ENCODE assay signal across 8 mouse cellular contexts in the genomic region with DNA sequence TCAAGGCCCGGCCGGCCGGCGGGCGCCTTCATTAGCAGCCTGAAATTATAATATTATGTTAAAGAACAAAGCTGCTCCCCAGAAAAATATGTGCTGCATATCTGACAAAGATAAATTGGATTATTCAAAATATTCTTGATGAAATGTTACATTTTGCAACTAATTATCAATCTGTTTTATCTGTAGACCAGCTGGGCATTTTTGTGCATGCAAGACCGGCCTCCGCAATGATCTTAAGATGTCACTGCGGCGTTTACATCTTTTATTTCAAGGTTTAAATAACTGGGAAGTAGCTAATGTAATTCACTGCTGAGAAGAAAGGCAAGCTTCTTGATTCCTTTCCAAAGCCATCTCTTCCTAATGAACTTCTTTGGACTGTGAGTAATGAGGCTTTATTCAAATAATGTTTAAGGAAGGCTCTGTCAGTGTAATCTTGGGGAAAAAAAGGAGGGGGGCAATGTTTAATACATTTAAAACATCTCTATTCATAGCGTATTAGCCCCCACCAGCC.
DNase-seq lines count a peak whose midpoint lies in the region; ATAC-seq and TF ChIP-seq lines count a peak whose summit lies in the region.

No protein-coding gene starts in this region.

- no peak for ATAC-seq in heart, embryonic 11.5 days (replicated peaks; ENCODE audit: insufficient number of reproducible peaks, low FRiP score, low TSS enrichment)
- ATAC-seq in neural tube, embryonic 11.5 days (ENCODE audit: insufficient read depth, low FRiP score, low TSS enrichment) = no peak
- no peak for ATAC-seq in limb, embryonic 15.5 days (ENCODE audit: insufficient number of reproducible peaks, low FRiP score, low TSS enrichment, low read depth)

- no peaks in the 10 kb centered on the region for H3K4me1 ChIP-seq in heart, embryonic 11.5 days (ENCODE audit: control insufficient read depth, insufficient read depth, low read length)
- H3K4me1 ChIP-seq in neural tube, embryonic 11.5 days (ENCODE audit: control insufficient read depth, insufficient read depth, low read length) = peaks cover 4% of the 10 kb centered on the region
- H3K4me1 ChIP-seq in limb, embryonic 15.5 days = peaks cover 13% of the 10 kb centered on the region

- no peak for TF ChIP-seq CTCF in left cerebral cortex, adult 2 months (IDR thresholded peaks at IDR 0.05)

- peaks cover 35% of the 10 kb centered on the region for H3K27me3 ChIP-seq in heart, embryonic 11.5 days (ENCODE audit: control insufficient read depth, insufficient read depth, low read length)
- 0 out of 2 replicates have a peak, but pooled peaks cover 2% of the 10 kb centered on the region for H3K27me3 ChIP-seq in neural tube, embryonic 11.5 days (ENCODE audit: control insufficient read depth, insufficient read depth, low read length)
- peaks cover 30% of the 10 kb centered on the region for H3K27me3 ChIP-seq in limb, embryonic 15.5 days

- peak overlapping the region; percentile 34 for H3K4me3 ChIP-seq in heart, embryonic 11.5 days (ENCODE audit: low read depth, low read length)
- peak overlapping the region; percentile 16 for H3K4me3 ChIP-seq in neural tube, embryonic 11.5 days (ENCODE audit: low read depth, low read length)
- H3K4me3 ChIP-seq in limb, embryonic 15.5 days = peak overlapping the region; percentile 20
- H3K4me3 ChIP-seq in left cerebral cortex, adult 2 months = no peak overlapping the region

- H3K9ac ChIP-seq in heart, embryonic 11.5 days (ENCODE audit: low read depth, low read length) = 0 out of 2 replicates have a peak overlapping the region, but pooled peaks have one; percentile 43
- H3K9ac ChIP-seq in neural tube, embryonic 11.5 days (ENCODE audit: low read length) = peak overlapping the region; percentile 24; the same call in 1 of the 2 replicates
- H3K9ac ChIP-seq in limb, embryonic 15.5 days = no peak overlapping the region

- WGBS in heart, embryonic 11.5 days (ENCODE audit: insufficient replicate concordance) = 24% methylated on average over 10 of the region's 10 CpGs
- 23% methylated on average over 10 of the region's 10 CpGs for WGBS in neural tube, embryonic 11.5 days
- WGBS in limb, embryonic 15.5 days = 28% methylated on average over 10 of the region's 10 CpGs

- DNase-seq in heart, adult 18-20 months = no peak
- DNase-seq in neural tube, embryonic 11.5 days (ENCODE audit: low spot score) = no peak
- no peak for DNase-seq in neural tube, embryonic 10.5 days (ENCODE audit: extremely low spot score, low spot score)
- DNase-seq in left cerebral cortex, adult 2 months (ENCODE audit: extremely low spot score in 1 of 2, low spot score in 2 of 2) = no peak
- no peak for DNase-seq in testis, postnatal 10 days (ENCODE audit: low spot score)
- no peak for DNase-seq in thymus, adult 18-20 months

- H3K4me2 ChIP-seq in heart, embryonic 11.5 days = peak overlapping the region; percentile 63
- peak overlapping the region; percentile 42 for H3K4me2 ChIP-seq in neural tube, embryonic 11.5 days (ENCODE audit: low read depth)
- peak overlapping the region; percentile 50 for H3K4me2 ChIP-seq in limb, embryonic 15.5 days

- no peak overlapping the region for H3K27ac ChIP-seq in heart, embryonic 11.5 days (ENCODE audit: low read depth, low read length)
- no peak overlapping the region for H3K27ac ChIP-seq in neural tube, embryonic 11.5 days (ENCODE audit: low read depth, low read length)
- no peak overlapping the region for H3K27ac ChIP-seq in limb, embryonic 15.5 days
- no peak overlapping the region for H3K27ac ChIP-seq in left cerebral cortex, adult 2 months

- no peaks in the 10 kb centered on the region for H3K9me3 ChIP-seq in heart, embryonic 11.5 days (replicated peaks; ENCODE audit: control insufficient read depth, low read length)
- H3K9me3 ChIP-seq in neural tube, embryonic 11.5 days (ENCODE audit: control insufficient read depth, low read length) = no peaks in the 10 kb centered on the region
- H3K9me3 ChIP-seq in limb, embryonic 15.5 days = no peaks in the 10 kb centered on the region

- no peaks in the 10 kb centered on the region for H3K36me3 ChIP-seq in heart, embryonic 11.5 days (ENCODE audit: control insufficient read depth, insufficient read depth, low read length)
- H3K36me3 ChIP-seq in neural tube, embryonic 11.5 days (ENCODE audit: control insufficient read depth, insufficient read depth, low read length) = no peaks in the 10 kb centered on the region
- H3K36me3 ChIP-seq in limb, embryonic 15.5 days = no peaks in the 10 kb centered on the region

- intact Hi-C loops in left cerebral cortex, adult 2 months (cut with DNase I) = loop anchor here (5.0 kb wide), 1 partner anchor 203 kb away; no protein-coding TSS in a partner anchor
